Mouse (Mus musculus): ENCODE results near the gene Samd7.
"Not testable (repeated sequence)": the region's sequence is repeated elsewhere in the genome, so short reads cannot be mapped to it uniquely, and the experiment has no call there.

The Samd7 gene

DNA sequence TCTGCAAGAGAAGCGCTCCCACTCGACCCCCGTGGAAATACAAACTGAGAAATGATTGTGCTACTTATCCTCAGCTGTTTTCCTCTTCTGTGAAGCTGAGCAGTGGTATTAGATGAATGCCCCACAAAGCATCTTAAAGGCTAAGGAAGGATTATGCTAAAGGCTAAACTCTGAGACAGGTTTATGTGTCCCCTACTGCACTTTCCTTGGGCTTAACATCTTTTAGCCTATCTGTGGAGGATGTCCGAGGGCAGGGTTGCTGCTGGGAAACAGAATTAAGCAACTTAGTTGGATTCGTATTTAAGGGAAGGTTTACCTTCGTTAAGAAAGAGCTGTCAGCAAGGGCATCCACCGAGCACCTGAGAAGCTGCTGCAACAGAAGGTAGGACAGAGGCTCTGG is at the start of gene Samd7:
Gene Samd7 (plus strand): TSS at position 288 of the 400 bp plus-strand sequence.
- in situ Hi-C loops (cut with MseI, MboI): no loop called here

DNA sequence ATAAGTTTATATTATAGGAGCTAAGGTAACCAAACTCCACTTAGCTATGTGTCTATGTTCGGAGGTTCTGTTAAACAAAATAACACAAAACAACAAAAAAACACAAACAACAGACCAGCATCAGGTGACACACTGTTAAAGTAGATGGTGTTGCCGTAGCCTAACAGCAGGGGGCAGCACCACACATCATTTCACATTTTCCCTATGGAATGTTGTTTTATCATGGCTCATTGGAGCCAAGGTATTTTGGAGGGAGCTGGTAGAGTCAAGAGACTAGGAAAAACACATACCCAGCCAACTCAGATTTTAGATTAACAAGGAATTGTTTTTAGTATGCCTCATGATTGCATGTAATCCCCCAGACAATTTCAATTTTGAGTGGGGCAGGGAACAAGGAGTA is 49.7 kb upstream of the Samd7 start:
- in situ Hi-C loops (cut with MseI, MboI): no loop called here

DNA sequence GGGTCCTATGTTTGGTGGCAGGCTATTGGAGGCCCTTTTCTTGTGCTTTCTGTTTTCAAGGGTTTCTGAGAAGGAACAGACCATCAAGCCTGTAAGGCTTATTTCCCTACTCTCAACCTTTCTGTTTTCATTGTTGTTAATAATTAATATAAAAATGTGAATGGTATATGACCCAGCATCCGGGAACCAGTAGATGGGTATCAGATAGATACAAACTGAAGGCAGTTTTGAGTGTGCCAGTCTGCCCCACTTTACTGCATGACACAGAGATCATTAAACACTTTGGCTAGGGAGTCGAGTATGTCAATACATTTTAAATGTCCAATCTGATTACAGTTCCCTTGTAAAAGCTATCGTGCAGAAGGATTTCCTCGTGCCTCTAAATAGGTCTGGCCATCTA is 48.2 kb upstream of the Samd7 start:
- in situ Hi-C loops (cut with MseI, MboI): no loop called here

DNA sequence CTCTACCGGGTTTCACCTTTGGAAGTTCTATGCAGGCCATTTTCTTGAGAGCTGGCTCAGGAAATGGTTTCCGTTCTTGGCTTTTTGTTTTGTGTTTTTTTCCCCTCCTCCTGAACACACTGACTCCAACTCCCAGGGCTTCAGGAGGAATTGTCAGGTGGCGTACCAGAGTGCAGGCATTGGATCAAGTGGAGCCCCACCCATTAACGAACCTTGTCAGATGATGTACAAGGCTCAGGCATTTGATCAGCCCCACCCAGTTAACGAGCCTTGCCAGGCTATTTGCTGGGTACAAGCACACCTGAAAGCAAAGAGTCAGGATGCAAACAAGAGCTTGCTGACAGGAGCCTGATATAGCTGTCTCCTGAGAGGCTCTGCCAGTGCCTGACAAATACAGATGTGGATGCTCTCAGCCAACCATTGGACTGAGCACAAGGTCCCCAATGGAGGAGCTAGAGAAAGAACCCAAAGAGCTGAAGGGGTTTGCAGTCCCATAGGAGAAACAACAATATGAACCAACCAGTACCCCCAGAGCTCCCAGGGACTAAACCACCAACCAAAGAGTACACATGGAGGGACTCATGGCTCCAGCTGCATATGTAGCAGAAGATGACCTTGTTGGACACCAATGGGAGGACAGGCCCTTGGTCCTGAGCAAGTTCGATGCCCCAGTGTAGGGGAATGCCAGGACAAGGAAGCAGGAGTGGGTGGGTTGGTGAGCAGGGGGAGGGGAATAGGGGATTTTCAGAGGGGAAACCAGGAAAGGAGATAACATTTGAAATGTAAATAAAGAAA is 46.2 kb upstream of the Samd7 start, which contains the start of gene Lrrc31:
Gene Lrrc31 (minus strand): TSS at position 133 of the 795 bp plus-strand sequence.
- in situ Hi-C loops (cut with MseI, MboI): not testable (repeated sequence)

DNA sequence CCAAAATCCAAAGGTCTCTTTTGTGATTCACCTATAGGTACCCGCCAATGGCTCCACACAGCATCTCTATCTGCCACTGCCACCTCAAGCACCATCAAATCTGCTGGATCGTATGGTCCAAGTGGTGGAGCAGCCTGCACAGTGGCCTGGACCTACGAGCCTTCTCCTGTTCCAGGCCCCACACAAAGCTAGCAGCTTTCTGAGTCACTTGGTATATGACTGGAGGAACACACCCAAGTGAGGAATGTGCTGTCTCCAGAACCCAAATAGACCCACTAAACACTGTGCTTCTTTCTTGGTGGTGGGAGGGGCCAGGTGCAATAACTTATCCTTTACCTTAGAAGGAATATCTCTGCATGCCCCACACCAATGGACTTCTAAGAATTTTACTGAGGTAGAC is 40.1 kb upstream of the Samd7 start:
- in situ Hi-C loops (cut with MseI, MboI): no loop called here

DNA sequence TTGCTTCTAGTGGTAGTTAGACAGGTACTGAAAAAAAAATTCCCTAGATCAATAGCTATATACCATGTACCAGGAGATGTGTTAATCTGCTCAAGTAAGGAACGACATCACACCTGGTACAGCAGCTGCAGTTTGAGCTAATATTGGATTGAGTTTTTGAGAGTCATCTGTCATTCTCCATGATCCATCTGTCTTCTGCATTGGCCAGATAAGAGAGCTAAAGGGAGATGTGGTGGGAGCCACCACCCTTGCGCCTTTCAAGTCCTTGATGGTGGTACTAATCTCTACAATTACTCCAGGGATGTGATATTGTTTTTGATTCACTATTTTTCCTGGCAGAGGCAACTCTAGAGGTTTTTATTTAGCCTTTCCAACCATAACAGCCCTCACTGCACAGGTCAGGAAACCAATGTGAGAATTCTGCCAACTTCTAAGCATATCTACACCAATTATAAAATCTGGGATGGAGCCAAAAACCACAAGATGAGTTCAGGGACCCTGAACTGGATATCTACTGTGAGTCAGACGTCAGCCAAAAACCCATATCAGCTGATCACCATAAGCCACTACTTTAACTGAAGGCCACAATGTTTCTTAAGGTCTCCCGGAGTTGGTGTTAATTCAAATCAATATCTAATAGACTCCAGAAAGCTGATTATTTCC is 39.3 kb upstream of the Samd7 start:
- in situ Hi-C loops (cut with MseI, MboI): no loop called here

DNA sequence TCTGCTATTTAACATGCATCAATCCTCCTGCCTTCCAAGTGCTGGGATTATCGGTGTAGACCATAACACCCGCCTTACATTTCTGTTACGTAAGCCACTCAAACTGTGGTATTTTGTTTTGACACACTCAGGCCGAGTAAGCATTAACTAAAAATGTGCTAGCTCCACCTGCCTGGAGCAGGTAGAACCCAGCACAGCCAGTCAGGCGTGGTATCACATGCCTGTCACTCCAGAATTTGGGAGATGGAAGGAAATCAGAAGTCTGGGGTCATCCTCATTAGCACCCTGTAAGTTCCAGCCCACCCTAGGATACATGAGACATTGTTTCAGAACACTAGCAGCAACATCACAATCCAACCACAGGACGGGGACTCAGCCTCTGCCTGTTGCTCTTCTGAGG is 35.9 kb upstream of the Samd7 start:
- in situ Hi-C loops (cut with MseI, MboI): no loop called here

DNA sequence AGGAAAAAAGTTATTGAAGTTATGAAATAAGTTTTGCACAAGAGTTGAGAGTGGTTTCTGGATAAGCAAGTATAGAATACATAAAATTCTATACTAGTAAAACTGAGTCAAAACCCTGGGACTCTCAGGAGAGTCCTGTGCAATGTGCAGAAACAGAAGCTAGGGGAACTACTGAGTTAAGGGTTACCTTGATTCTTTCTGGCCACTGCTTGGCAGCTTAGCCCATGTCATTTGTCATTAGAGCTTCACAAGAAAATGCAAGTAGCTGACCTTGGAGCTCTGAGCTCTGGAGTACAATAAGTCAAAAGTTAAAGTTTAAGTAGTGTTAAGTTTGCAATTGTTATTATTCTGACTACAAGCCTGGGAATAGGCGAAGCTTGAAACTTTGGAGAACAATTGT is 32.8 kb upstream of the Samd7 start:
- in situ Hi-C loops (cut with MseI, MboI): no loop called here

DNA sequence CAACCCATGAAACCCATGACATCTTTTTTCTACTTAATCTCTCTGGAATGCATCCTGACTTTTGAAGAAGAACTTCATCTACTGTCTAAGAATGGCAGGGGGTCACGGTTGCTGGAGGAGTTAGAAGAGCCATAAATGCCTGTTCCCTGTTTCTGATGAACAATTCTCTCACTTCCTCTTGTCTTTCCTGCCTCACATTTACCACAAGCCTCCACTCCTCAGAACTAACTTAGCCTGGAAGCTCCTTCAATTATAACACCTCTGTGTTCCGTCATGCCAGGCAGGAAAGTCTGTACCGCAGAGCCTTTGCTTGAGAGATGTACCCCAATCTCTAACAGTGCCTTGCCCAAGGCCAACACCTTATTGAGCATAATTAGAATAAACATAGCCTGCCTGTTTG is 27.4 kb upstream of the Samd7 start:
- in situ Hi-C loops (cut with MseI, MboI): no loop called here

DNA sequence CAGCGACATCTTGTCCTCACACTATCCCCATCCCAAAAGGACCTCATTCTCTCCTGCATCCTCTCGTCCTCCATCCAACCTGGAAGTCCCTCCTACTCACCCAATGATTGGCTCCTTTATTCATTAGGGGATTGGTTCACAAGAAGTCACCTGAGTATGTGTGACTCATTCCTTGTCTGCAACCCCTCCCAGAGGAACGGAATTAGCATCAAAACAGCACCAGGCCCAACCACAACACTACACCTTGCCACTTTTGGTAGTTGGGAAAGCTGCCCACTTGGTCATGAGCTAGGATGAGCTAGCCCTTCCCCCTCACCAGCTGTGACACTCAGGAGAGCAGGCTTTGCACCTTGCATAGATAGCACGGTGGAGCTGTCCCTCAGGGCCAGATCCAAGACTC is 24.1 kb upstream of the Samd7 start:
- in situ Hi-C loops (cut with MseI, MboI): loop anchor here in 1 of 2 experiments (10.0 kb wide), 1 partner anchor 127 kb away; the partner anchor contains the start of gene Actrt3

DNA sequence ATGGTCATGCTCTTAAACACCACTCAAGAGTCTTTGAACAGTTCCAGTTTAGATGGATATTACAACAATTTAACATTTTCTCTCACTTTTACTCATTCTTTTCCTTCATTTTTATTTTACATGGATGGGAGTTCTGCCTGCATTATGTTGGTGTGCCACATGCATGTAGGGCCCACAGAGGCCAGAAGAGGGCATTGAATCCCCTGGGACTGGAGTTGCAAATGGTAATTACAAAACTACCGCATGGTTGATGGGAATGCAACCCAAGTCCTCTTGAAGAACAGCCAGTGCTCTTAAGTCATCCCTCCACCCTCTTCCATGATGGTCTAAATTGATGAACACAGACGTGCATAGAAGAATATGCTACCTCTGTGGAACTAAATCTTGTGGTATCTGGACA is 23.6 kb upstream of the Samd7 start:
- in situ Hi-C loops (cut with MseI, MboI): loop anchor here in 1 of 2 experiments (10.0 kb wide), 1 partner anchor 128 kb away; the partner anchor contains the start of gene Actrt3

DNA sequence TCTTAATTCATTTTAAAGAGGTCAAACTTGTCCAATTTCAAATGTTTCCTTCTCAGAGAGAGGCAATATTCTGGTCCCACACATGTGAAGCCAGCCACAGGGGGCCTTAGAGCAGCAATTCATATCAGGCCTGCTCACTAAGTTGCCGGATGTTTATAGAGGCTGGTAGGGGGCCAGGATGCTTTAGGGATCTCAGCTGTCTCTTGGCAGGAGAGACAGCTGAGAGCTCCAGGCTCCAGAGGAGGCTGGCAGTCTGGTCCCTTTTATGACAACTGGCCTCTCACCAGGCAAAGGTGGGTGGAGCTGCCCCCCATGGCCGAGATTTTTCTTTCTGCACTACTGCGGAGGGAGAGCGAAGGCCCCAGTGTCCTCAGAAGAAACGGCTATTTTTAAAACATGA is 22.9 kb upstream of the Samd7 start:
- in situ Hi-C loops (cut with MseI, MboI): loop anchor here in 1 of 2 experiments (10.0 kb wide), 1 partner anchor 128 kb away; the partner anchor contains the start of gene Actrt3

DNA sequence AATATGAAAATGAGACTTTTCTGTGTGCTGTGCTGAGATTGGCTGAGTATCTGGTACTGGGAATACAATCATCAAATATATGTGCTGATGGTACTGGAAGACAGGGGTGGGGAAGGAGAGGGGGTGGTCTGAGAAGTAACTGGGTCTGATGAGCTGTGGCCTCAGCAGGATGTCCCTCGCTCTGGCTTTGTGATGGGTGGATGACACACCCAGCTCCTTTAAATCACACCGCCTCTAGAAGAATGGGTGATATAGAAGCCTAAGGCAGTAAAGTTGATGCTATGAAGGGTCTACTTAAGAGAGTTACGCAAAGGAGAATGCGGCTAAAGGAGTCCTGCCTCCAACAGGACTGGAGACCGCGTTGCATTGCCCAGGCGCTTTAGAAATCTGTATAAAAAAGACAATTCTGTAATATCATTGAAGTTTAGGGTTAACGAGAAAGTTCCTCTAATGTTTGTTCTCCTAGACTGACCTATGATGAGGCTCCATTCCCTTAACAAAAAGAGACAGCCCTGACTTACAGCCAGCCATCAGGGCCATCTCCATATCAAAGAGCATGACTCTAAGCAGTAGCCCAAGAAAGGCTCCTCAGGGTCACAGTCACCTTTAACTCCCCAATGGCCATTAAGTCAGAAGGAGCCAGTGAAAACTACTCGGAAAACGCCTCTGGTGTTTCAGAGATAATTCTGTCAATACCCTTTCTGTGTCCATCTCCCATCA is 21.8 kb upstream of the Samd7 start:
- in situ Hi-C loops (cut with MseI, MboI): loop anchor here in 1 of 2 experiments (10.0 kb wide), 1 partner anchor 129 kb away; the partner anchor contains the start of gene Actrt3

DNA sequence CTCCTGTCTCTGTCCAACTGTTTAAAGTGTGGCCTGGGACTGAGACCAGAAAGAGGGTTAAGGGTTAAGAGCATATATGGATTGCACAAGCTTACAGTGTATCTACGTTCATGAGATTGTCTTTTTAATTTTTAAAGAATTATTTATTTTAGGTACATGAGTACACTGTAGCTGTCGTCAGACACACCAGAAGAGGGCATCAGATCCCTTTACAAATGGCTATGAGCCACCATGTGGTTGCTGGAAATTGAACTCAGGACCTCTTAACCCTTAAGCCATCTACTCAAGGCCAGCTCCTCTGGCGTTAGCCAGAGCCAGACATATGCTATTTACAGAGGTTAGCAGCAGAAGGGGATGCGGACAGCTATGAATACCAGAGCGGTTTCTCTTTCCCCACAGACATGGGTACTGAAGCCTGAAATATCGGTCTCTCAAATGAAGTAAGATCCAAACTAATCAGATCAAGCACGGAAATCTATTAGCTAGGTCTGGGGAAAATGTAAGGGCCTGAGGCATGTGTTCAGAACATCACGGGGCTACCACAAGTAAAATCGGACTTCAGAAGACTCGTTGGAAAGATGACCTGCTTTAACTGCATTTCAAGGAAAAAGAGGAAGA is 21.1 kb upstream of the Samd7 start:
- in situ Hi-C loops (cut with MseI, MboI): loop anchor here in 1 of 2 experiments (10.0 kb wide), 1 partner anchor 130 kb away; the partner anchor contains the start of gene Actrt3

DNA sequence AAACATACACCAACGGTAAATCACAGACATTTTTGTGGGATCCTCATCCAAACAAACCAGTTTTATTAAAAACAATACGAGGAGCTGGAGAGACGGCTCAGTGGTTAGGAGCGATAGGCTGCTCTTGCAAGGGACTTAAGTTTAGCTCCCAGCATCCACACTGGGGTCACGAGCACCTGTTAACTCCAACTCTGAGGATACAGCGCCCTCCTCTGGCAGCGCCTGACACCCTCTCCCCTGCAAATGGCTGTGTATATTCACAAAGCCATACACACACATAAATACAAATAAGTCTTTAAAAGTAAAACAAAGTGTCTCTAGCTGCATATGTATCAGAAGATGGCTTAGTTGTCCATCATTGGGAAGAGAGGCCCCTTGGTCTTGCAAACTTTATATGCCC is 20.6 kb upstream of the Samd7 start:
- in situ Hi-C loops (cut with MseI, MboI): loop anchor here in 1 of 2 experiments (10.0 kb wide), 1 partner anchor 131 kb away; the partner anchor contains the start of gene Actrt3

DNA sequence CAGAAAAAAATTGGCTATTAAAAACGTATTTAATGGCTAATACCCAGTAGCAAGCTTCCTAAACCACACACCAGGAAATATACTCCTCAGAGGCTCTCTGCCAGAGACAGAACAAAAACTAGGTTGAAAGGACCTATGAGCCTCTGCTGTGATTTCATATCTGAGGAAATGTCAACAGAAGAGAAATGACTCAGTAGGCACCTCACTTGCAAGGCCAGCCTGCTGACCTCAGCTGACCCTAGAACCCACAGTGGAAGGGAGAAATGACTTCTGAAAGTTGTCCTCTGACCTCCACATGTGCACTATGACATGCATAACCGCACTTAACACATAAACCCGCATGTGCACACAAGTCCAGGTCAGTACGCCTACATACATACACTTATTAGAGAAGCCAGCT is 18.9 kb upstream of the Samd7 start:
- in situ Hi-C loops (cut with MseI, MboI): loop anchor here in 1 of 2 experiments (10.0 kb wide), 1 partner anchor 132 kb away; the partner anchor contains the start of gene Actrt3

DNA sequence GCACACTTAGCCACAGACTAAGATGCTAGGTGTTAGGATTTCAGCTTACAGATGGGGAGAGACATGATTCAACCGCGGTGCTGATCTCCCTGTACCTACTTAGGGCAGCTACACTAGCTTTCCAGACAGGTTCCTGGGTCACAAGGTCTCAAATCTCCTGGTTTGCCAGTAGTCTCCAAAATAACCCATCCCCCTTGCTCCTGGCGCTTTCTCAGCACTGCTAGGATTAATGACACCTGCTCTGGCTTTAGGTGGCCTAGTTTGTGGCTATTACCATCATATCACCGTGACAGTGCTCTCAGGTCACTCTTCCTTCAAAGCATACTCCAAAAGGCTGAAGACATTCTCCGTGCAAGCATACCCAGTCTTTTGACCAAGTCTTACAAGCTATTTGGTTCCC is 17.0 kb upstream of the Samd7 start:
- in situ Hi-C loops (cut with MseI, MboI): loop anchor here in 1 of 2 experiments (10.0 kb wide), 1 partner anchor 134 kb away; the partner anchor contains the start of gene Actrt3

DNA sequence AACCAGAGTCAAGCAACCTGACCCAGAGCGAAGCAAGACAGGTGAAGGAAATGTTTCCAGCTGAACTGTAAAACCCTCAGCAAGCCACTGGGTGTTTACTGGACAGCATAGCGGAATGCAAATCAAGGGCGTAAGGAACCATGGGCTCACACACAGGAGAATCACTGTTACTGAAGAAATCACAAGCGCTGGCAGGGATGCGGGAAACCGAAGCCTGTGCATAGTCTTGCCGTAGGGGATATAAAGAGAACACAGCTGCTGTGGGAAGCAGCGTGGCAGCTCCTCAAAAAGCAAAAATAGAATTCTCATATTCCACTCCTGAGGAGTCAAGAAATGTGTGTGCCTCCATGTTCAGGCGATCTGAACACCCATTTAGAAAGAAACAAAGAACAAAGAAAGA is 9.3 kb upstream of the Samd7 start:
- in situ Hi-C loops (cut with MseI, MboI): no loop called here

DNA sequence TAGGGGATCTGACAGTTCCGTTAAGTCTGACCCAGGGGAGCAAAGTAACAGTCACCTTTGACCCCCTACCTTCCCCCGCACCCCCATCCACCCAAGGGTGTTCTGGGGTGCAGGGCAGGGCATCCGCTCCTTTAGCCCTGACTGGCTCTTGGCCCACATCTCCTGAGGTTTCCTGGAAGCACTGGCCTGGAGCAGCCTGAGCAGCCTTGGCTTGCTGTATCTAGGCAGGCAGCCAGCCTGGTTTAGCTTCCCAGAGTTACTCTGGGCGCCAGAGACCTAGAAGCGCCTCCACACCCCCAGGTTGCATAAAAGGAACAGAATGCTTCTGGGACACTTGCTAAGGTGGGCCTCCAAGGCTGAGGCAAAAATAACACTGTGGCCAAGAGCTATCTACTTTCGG is 4.8 kb upstream of the Samd7 start:
- in situ Hi-C loops (cut with MseI, MboI): no loop called here

DNA sequence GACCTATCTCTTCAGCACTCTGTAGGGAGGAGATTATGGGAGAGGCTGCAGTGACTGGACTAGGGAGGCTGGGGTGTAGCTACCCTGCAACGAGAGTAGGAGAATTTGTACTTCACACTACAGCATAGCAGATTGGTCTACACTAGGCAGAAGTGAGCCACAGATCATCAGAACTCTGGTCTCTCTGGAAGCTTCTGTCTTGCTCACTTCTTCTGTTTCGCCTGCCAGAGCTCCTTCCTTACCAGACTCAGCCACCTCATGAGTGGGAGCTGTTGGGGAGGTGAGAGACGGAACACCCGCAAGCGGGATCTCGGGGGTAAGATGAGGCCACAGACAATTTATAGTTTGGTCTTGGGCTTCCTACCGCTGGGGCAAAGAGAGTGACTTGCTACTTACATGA is 3.2 kb upstream of the Samd7 start:
- in situ Hi-C loops (cut with MseI, MboI): no loop called here

DNA sequence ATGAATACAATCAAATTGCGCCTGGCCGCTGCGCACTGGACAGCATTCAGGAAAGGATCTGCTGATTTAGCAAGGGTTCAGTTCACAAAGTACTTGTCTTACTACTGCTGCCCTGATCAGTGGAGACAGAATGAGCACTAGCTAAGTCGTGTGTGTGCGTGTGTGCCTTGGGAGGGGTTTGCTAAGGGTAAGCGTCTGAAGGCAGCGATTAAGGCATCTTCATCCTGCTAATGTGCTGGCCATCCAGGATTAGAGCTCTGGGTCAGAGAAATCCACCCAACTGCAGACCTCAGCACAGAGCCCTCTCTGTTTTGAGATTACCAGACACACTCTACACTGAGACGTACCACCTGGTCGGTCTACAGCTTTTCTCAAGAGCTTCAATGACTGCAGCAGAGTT is 2.2 kb downstream of the Samd7 start:
- in situ Hi-C loops (cut with MseI, MboI): no loop called here

All from mouse trophoblast stem cell (cell line).